Mouse (Mus musculus) mature B cell (primary cell): ENCODE data around the gene Retreg3.

Experiments used
- in situ Hi-C: fragments of 300-500 bp; cut with MboI; formaldehyde crosslinking; loops from 2 replicates; pipeline ENCODE4 v1.14.3; 2019

Gene Retreg3

DNA sequence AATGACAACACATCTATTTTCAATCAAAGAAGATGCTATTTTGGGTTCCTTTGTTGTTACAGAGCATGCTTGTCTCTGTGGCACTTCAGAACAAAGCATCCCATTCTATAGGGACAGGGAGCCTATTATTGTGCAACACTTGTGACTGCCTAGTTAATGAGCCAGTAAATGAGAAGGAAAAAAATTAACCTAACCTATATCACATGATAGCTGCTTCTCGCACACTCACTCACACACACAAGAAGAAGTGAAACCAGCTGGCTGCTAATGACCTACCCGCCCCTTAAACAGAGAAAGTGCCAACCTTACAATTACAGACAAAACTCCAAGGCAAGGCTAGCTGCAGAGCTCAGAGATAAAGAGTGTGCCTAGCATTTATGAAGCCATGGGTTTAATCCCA, 4.1 kb downstream of the Retreg3 start:
- in situ Hi-C loops: no loop called here

DNA sequence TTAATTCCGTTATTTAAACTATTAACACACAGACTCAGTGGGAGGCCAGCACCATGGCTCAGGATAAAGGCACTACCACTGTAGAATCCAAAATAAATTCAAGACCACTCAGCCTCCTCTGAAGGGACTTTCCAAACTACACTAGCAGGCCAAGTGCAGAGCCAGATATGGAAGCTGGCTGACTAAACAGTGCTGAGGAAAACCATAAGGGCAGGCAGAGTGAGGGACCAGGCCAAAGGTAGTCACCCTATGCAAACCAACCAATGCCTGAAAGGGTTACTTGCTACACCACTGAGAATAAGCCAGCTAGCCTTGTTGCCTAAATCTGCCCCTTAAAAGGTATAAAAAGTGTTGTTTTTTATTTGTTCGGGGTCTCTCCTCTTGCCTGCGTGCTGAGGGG, 7.5 kb downstream of the Retreg3 start:
- in situ Hi-C loops: no loop called here

DNA sequence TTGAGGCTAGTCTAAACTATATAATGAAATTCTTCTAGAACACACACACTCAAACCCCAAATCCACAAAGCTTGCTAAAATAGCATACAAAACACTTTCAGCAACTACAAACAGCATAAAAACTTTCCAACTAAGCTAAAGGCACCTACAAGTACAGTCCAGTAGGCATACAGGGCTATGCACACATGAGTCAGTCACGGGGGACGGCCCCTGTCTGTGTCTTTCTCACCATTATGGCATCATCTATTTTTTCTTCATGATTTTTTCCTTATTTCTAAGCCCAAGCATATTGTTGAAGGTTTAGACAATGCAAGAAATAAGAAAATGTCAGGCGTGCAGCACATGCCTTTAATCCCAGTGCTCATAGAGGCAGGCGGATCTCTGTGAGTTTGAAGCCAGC, 8.5 kb downstream of the Retreg3 start:
- in situ Hi-C loops: no loop called here

DNA sequence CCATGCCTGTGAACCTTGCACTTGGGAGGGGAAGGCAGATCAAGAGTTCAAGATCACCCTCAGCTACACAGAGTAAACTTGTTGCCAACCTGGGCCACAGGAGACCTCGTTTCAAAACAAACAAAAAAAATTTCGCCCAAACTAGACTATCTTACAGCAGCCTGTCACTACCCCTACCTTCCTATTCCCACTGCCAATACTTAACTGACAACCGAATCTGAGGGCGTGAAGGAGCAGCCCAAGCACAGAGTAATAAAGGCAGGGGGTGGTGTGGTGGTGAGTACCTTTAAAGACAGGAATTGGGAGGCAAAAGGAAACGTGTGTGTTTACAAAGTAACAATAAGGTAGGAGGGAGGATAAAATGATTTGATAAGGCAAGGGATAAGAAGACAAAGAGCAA, 9.0 kb downstream of the Retreg3 start:
- in situ Hi-C loops: no loop called here

GRCm38 (mm10) chr11:101109351-101109750, 10.3 kb downstream of the Retreg3 start:
- in situ Hi-C loops: no loop called here

DNA sequence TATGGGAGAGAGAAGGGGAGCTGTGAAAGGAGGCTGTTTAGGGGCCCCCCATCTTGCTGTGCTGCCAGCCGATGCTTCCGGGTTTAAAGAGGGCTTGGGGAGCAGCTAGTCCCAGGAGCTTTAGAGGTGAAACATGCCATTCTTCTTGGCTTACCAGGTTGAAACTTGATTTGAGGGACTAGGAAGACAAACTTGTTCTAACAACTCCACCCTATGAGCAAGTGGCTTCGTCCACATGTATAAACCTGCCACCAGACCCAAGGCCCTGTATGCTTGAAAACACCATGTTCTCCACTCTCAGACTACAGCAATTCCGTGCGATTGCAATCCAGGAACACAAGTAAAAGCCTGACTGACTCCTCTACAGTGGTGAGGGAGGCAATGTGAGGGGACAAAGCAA, 16.7 kb downstream of the Retreg3 start:
- in situ Hi-C loops: no loop called here

DNA sequence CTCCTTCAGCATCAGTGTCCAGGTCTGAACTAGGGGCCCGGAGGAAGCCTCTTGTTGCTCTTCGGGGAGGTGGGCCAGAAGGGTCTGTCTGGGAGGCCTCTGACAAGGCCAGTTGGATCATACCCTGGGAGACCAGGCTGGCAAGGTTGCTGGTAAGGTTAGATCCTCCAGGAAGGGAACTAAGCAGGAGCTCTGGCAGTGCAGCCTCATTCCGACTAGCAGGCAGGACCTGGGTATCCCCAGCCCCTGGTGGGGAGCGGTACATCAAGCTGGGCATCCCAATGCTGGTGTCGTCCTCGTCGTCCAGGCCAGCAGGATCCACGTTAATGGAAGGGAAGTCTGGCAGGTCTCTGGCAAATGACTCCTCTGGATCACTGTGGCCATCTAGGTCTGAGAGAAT, 21.5 kb downstream of the Retreg3 start:
- in situ Hi-C loops: no loop called here

DNA sequence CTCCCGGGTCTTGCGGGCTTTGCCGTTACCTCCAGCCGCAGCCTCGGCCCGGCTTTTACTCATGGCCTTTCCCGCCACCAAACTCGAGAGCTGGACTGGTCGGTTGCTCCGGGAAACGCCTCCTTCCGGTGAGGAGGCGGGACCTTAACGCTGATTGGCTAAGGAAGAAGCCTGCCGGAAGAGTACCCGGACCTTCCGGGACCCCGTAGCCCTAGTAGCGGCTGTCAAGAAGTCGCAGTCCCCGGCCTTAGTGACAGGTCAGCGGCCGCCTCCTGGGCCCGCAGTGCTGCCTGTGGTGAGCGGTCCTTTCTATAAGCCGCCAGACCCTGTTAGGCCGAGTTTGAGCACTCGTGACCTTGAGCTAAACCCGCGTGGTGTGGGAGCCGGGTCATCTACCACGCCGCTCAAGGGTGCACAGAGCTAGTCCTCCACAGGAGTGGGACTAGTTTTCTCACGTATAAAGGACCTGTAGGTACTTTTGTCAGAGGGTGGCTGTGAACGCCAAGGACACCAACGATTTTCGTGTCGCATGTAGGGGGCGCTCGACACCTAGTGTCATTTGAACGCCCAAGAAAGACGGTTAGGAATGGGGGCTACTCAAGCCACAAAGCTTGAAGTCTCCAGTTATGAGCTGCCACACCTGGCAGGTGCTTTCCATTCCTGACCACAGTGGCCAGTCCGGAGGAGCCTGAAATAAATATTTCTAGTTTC, 24.2 kb downstream of the Retreg3 start, which contains the start of gene Psmc3ip:
Gene Psmc3ip (minus strand): TSS at position 123 of the 711 bp plus-strand sequence.
- in situ Hi-C loops: no loop called here

DNA sequence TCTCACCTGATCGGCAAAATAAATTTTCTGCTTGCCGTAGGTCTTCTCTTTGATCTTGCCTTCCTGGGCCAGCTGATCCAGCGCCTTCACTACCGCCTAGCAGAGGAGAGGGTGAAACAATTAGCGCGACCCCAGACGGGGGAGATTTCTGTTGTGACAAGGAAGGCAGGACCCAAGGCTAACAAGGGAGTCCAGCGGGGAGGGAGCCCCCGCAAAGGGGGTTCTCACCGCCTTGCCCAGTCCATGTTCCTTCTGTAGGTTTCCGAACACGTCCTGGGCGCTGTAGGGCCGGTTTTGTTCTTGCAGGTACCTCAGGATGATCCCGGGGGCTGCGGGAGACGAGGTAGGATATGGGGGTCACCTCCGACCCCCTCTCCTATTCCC, 24.8 kb downstream of the Retreg3 start:
- in situ Hi-C loops: no loop called here

- in situ Hi-C loops: no loop called here
These were observed 29.8 kb downstream of the Retreg3 start for GRCm38 (mm10) chr11:101089931-101090330.

- in situ Hi-C loops: no loop called here
These were observed 32.0 kb downstream of the Retreg3 start for GRCm38 (mm10) chr11:101087682-101088055.

- in situ Hi-C loops: no loop called here
These were observed 32.7 kb downstream of the Retreg3 start, which contains the start of gene Mlx for GRCm38 (mm10) chr11:101086756-101087681. Gene Mlx, plus strand, starts transcription at chr11:101087277.

GRCm38 (mm10) chr11:101086323-101086674, 33.4 kb downstream of the Retreg3 start:
- in situ Hi-C loops: no loop called here

- in situ Hi-C loops: no loop called here
These were observed 33.9 kb downstream of the Retreg3 start for GRCm38 (mm10) chr11:101085617-101086322.

GRCm38 (mm10) chr11:101084811-101085210, 34.9 kb downstream of the Retreg3 start:
- in situ Hi-C loops: no loop called here

GRCm38 (mm10) chr11:101084246-101084645, 35.4 kb downstream of the Retreg3 start:
- in situ Hi-C loops: no loop called here

DNA sequence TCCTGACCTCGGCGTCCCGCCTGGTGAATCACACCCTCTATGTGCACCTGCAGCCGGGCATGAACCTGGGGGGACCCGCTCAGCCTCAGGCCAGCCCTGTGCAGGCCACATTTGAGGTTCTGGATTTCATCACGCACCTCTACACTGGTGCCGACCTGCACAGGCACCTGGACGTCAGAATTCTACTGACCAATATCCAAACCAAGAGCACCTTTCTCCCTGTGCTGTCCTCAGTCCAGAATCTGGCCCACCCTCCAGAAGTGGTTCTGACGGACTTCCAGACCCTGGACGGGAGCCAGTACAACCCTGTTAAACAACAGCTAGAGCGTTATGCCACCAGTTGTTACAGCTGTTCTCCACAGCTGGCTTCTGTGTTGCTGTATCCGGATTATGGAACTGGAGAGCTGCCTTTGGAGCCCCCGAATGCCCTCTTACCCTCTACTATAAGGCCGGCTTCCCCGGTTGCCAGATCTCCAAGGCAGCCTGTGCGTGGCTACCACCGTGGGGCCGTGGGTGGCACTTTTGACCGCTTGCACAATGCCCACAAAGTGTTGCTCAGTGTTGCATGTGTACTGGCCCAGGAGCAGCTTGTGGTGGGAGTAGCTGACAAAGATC, 36.5 kb downstream of the Retreg3 start:
- in situ Hi-C loops: no loop called here

GRCm38 (mm10) chr11:101082208-101083082, 37.2 kb downstream of the Retreg3 start, which contains the start of gene Coasy:
Gene Coasy, plus strand, starts transcription at chr11:101082565.
- in situ Hi-C loops: no loop called here

- in situ Hi-C loops: no loop called here
These were observed 38.0 kb downstream of the Retreg3 start for GRCm38 (mm10) chr11:101081659-101082058.

- in situ Hi-C loops: no loop called here
These were observed 39.3 kb downstream of the Retreg3 start for GRCm38 (mm10) chr11:101080421-101080820.

DNA sequence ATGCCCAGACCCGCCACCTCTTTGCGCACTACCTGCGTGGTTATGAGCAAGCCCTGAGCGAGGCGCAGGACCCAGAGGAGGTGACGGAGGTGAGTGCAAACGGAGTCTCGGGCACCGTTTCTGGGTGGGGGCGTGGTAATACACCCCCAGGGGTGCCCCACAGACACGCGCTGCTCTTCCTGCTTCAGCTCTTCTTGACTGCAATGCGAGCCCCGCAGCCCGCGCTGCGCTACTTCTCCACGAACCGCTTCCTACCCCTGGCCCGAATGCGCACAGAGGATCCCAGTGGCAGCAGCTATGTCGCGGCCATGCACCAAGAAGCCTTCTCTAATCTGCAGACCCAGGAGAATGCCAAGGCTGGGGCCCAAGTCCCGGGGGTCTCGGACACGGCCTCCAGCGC, 39.9 kb downstream of the Retreg3 start:
- in situ Hi-C loops: no loop called here
